Mouse (Mus musculus) G1E (cell line): Measurements from ENCODE around the gene Ubald1.
A peak's percentile ranks its signal among the peaks of the same experiment; 100 is the strongest.

ENCODE experiments used
- CTCF ChIP-seq: IDR thresholded peaks from 2 replicates; pipeline ENCODE4 v1.5.1; 2012; ENCODE audit warnings: low read depth, low read length, inconsistent platforms, mixed read lengths
- GATA1 ChIP-seq: IDR thresholded peaks from 2 replicates; pipeline ENCODE4 v1.6.1; 2012; ENCODE audit warnings: borderline replicate concordance, low read length, inconsistent platforms, mixed read lengths

GRCm38 (mm10) chr16:4862863-4863483 lies 17.1 kb downstream of the Ubald1 start:
- peak; percentile 58 for TF ChIP-seq CTCF
- TF ChIP-seq GATA1 = no peak
